Mouse (Mus musculus) R1 (cell line): ENCODE results near the gene Vmn2r79.
A peak's percentile ranks its signal among the peaks of the same experiment; 100 is the strongest.
"Not testable (repeated sequence)": the region's sequence is repeated elsewhere in the genome, so short reads cannot be mapped to it uniquely, and the experiment has no call there.

Experiments used
- DNase-seq: peaks from one replicate; pipeline ENCODE4 v3.0.0-alpha.2; 2018; ENCODE audit warnings: low read depth, low spot score

Gene Vmn2r79

GRCm38 (mm10) chr7:86995815-86996214 lies at the start of gene Vmn2r79:
Gene Vmn2r79, plus strand, starts transcription at chr7:86996115.
- DNase-seq = not testable (repeated sequence)

GRCm38 (mm10) chr7:86994700-86995099 lies 1.2 kb upstream of the Vmn2r79 start:
- DNase-seq = no peak

- DNase-seq = peak; percentile 93
Observed at GRCm38 (mm10) chr7:87026486-87026885, 30.6 kb downstream of the Vmn2r79 start.

GRCm38 (mm10) chr7:87063576-87063975 lies 67.7 kb downstream of the Vmn2r79 start:
- DNase-seq = no peak
